Comparison of ENCODE assay signal across 13 mouse cellular contexts in genomic region chr3:93442030-93442429, GRCm38 (mm10). TPM values are rescaled to one million over a fixed set of nuclear protein-coding genes. Genes with fewer than 3 reads are reported as not detected.
DNase-seq lines count a peak whose midpoint lies in the region; ATAC-seq and TF ChIP-seq lines count a peak whose summit lies in the region.
"Had no signal": no experiment of that assay in that cellular context is flagged by ENCODE, and none has a peak within 500 bp of the region (broad histone marks: within the 10 kb centered on the region; RNA-seq: fewer than 3 reads in every experiment).

Tchh (plus strand) TSS chr3:93442330.

- ATAC-seq in heart, embryonic 14.5 days (ENCODE audit: insufficient number of reproducible peaks, insufficient read depth, low FRiP score, low read depth) = no peak
- ATAC-seq in forebrain, postnatal 0 days = no peak

- 88% methylated on average over 1 of the region's 1 CpGs for WGBS in heart, embryonic 14.5 days
- 87% methylated on average over 1 of the region's 1 CpGs for WGBS in forebrain, postnatal 0 days
- 88% methylated on average over 1 of the region's 1 CpGs for WGBS in midbrain, embryonic 10.5 days

- no peak for DNase-seq in heart, postnatal 10 days
- DNase-seq in forebrain, postnatal 0 days = no peak
- DNase-seq in midbrain, embryonic 10.5 days (ENCODE audit: low spot score) = no peak
- DNase-seq in cerebellum, adult 18-20 months = no peak
- DNase-seq in spleen, postnatal 14 days (ENCODE audit: low spot score in 2 of 2) = no peak
- no peak for DNase-seq in layer of hippocampus, postnatal 10 days (ENCODE audit: low spot score in 2 of 2)
- DNase-seq: B cell, adult 2 months; gastrocnemius, postnatal 10 days; kidney, adult 18-20 months; right cerebral cortex, postnatal 25 days; thymus, adult 2 months had no signal

- peak within 1 kb of the TSS; percentile 76 for H3K4me2 ChIP-seq in heart, embryonic 14.5 days (ENCODE audit: low read length)
- peak within 1 kb of the TSS; percentile 93 for H3K4me2 ChIP-seq in forebrain, postnatal 0 days (ENCODE audit: low read depth)

- TF ChIP-seq CTCF in E14TG2a.4 (conservative IDR thresholded peaks at IDR 0.05; ENCODE audit: low read length) = no peak
- no peak for TF ChIP-seq CTCF in forebrain, postnatal 0 days (IDR thresholded peaks at IDR 0.05; ENCODE audit: low read depth)

- H3K9me3 ChIP-seq in heart, embryonic 14.5 days (ENCODE audit: control insufficient read depth, low read length) = no peaks in the 10 kb centered on the region
- H3K9me3 ChIP-seq in E14TG2a.4 (ENCODE audit: low read length) = no peaks in the 10 kb centered on the region
- H3K9me3 ChIP-seq in forebrain, postnatal 0 days (ENCODE audit: low read length) = no peaks in the 10 kb centered on the region
- no peaks in the 10 kb centered on the region for H3K9me3 ChIP-seq in midbrain, embryonic 10.5 days (replicated peaks)

- H3K4me1 ChIP-seq in heart, embryonic 14.5 days (ENCODE audit: control insufficient read depth in 2 of 2, insufficient read depth in 2 of 2, low read length in 2 of 2) = peaks cover 2 to 12% of the 10 kb centered on the region in 2 experiments; a peak in 2 of 4 replicates
- peaks cover 25% of the 10 kb centered on the region for H3K4me1 ChIP-seq in E14TG2a.4 (replicated peaks; ENCODE audit: low read depth, low read length)
- H3K4me1 ChIP-seq in forebrain, postnatal 0 days (ENCODE audit: insufficient read depth) = no peaks in the 10 kb centered on the region
- peaks cover 30% of the 10 kb centered on the region for H3K4me1 ChIP-seq in midbrain, embryonic 10.5 days

- intact Hi-C loops in heart, postnatal 10 days (cut with DNase I) = no loop called here

- H3K9ac ChIP-seq in heart, embryonic 14.5 days (ENCODE audit: low read length) = no peak within 1 kb of the TSS
- no peak within 1 kb of the TSS for H3K9ac ChIP-seq in forebrain, postnatal 0 days

- H3K4me3 ChIP-seq in heart, embryonic 14.5 days (ENCODE audit: control insufficient read depth in 1 of 2, insufficient read depth in 1 of 2, low read depth in 1 of 2, low read length in 2 of 2) = peak within 1 kb of the TSS in 1 of 2 experiments; percentile 55; a peak in 2 of 4 replicates
- H3K4me3 ChIP-seq in E14TG2a.4 (replicated peaks; ENCODE audit: low read length) = peak within 1 kb of the TSS; percentile 73
- H3K4me3 ChIP-seq in forebrain, postnatal 0 days (ENCODE audit: low read depth, low read length) = peak within 1 kb of the TSS; percentile 58; the same call in 1 of the 2 replicates
- peak within 1 kb of the TSS; percentile 66; the same call in 1 of the 2 replicates for H3K4me3 ChIP-seq in midbrain, embryonic 10.5 days

- no peaks in the 10 kb centered on the region for H3K36me3 ChIP-seq in heart, embryonic 14.5 days (ENCODE audit: control insufficient read depth, insufficient read depth, low read length)
- H3K36me3 ChIP-seq in E14TG2a.4 (ENCODE audit: insufficient read depth, low read length) = no peaks in the 10 kb centered on the region
- H3K36me3 ChIP-seq in forebrain, postnatal 0 days (ENCODE audit: insufficient read depth) = no peaks in the 10 kb centered on the region
- H3K36me3 ChIP-seq in midbrain, embryonic 10.5 days = no peaks in the 10 kb centered on the region

- H3K27ac ChIP-seq in heart, embryonic 14.5 days (replicated peaks in 1 of 2; ENCODE audit: control insufficient read depth in 1 of 2, insufficient read depth in 1 of 2, low read depth in 2 of 2, low read length in 2 of 2) = no peak within 1 kb of the TSS
- no peak within 1 kb of the TSS for H3K27ac ChIP-seq in forebrain, postnatal 0 days (ENCODE audit: low read depth, low read length)
- H3K27ac ChIP-seq in midbrain, embryonic 10.5 days (replicated peaks) = no peak within 1 kb of the TSS

- H3K27me3 ChIP-seq in heart, embryonic 14.5 days (ENCODE audit: control insufficient read depth, insufficient read depth, low read length) = peaks cover 37% of the 10 kb centered on the region
- peaks cover 58% of the 10 kb centered on the region for H3K27me3 ChIP-seq in E14TG2a.4 (ENCODE audit: insufficient read depth, low read length)
- peaks cover 26% of the 10 kb centered on the region for H3K27me3 ChIP-seq in forebrain, postnatal 0 days (ENCODE audit: insufficient read depth, low read length)
- peaks cover 65% of the 10 kb centered on the region for H3K27me3 ChIP-seq in midbrain, embryonic 10.5 days (ENCODE audit: low read depth, poor library complexity, severe bottlenecking)

RNA-seq across cellular contexts. Expression of gene Tchh, which starts in this region (rescaled TPM):
- polyA plus RNA-seq in heart, embryonic 14.5 days (2014; fragmentation: Nextera tagmentation; extraction: Ambion mirVana) = 0.42 and 0.47 TPM in 2 replicates
- under 1 TPM; 0.07 to 0.17 TPM for total RNA-seq in heart, postnatal 10 days (2021)
- 0.38 and 0.57 TPM in 2 replicates for total RNA-seq in forebrain, postnatal 0 days (2014; rRNA removed)
- polyA plus RNA-seq in forebrain, postnatal 0 days (2015; fragmentation: Nextera tagmentation; extraction: Ambion mirVana) = 0.97 and 1.3 TPM in 2 replicates
- polyA plus RNA-seq in midbrain, embryonic 10.5 days (2016; fragmentation: Nextera tagmentation; extraction: Ambion mirVana) = 0.30 and 0.63 TPM in 2 replicates
- total RNA-seq in layer of hippocampus, postnatal 10 days (2021) = 1 to 10 TPM; 1.4 to 1.6 TPM
